Mouse (Mus musculus) bone marrow, adult 2 months (tissue): ENCODE results near the gene Lrrtm4. TPM values are rescaled to one million over a fixed set of nuclear protein-coding genes. Genes with fewer than 3 reads are reported as not detected.

Experiments
- H3K27ac ChIP-seq: fragments of 200-500 bp; 2 replicates; pipeline ENCODE4 v1.5.1; 2012; ENCODE audit warnings: low read depth, mild to moderate bottlenecking, control low read depth, inconsistent platforms, low read length; ENCODE audit not compliant: control insufficient read depth, poor library complexity, insufficient read depth
- H3K4me1 ChIP-seq: fragments of 200-500 bp; 2 replicates; pipeline ENCODE4 v1.6.1; 2011; ENCODE audit warnings: low read length; ENCODE audit not compliant: control insufficient read depth, insufficient read depth
- H3K4me3 ChIP-seq: fragments of 200-500 bp; replicated peaks from 2 replicates; pipeline ENCODE3; 2011; ENCODE audit warnings: mild to moderate bottlenecking, low read depth, low read length, control low read depth; ENCODE audit not compliant: control insufficient read depth
- CTCF ChIP-seq: fragments of 200-500 bp; IDR thresholded peaks from 2 replicates; pipeline ENCODE4 v1.5.1; 2011; ENCODE audit warnings: low read length, control low read depth; ENCODE audit not compliant: control insufficient read depth, insufficient read depth
- POLR2A ChIP-seq: fragments of 200-500 bp; IDR thresholded peaks from 2 replicates; pipeline ENCODE4 v1.6.1; 2011; ENCODE audit warnings: low read depth, mild to moderate bottlenecking, control low read depth, low read length, borderline replicate concordance; ENCODE audit not compliant: control insufficient read depth
- WGBS: fragments of 180-500 bp; shearing (Covaris S2); methylation state at CpG from one replicate; pipeline ENCODE4 v1.1.7; 2018; 5-methylcytosine and 5-hydroxymethylcytosine counted together
- polyA plus RNA-seq: library from polyadenylated mRNA; stranded (reverse); fragments of >200 nt; gene quantifications from 2 replicates; pipeline ENCODE4 v1.2.4, GENCODE M21; 2011; ENCODE audit warnings: low replicate concordance; ENCODE audit not compliant: missing spikeins, insufficient read depth, insufficient read length

Lrrtm4 gene
- polyA plus RNA-seq, 1 experiment, result not detected

DNA sequence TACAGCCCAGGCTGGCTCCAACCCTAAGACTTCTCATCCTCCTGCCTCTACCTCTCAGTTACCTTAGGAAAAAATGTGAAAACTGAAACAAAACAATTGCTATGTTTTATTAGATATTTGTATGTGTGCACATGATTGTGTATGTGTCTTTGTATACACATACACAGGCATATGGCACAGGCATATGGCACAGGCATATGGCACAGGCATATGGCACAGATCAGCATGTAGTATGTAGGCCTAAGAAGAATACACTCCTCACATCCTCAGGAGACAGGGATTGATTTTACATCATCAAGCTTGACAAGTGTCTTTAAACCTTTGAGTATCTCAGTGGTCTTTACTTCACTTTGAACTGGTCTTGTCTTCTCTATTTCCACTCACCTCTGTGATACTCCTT is 531.2 kb downstream of the Lrrtm4 start:
- TF ChIP-seq POLR2A, result no peak
- no peak for TF ChIP-seq CTCF

DNA sequence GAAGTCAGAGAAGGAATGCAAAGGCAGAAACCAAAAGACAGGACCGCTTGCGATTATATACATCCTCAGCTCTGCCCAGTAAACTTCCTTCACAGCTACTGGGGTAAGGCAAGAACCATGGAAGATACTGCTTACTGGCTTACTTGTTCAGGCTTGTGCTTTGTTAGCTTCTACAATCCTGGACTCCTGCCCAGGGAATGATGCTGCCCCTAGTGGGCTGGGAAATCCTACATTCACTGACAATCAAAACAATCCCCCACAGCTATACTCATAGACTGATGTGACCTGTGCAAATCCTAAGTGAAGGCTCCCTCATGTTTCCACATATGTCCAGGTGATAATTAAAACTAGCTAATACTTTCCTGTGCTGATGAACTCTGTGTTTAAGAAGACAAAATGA is 534.7 kb downstream of the Lrrtm4 start:
- H3K27ac ChIP-seq, result no peak overlapping the region

More for the DNA sequence above, 531.2 kb downstream of the Lrrtm4 start:
- H3K4me1 ChIP-seq, result no peaks in the 10 kb centered on the region
- no peak overlapping the region for H3K4me3 ChIP-seq
- no peak overlapping the region for H3K27ac ChIP-seq

DNA sequence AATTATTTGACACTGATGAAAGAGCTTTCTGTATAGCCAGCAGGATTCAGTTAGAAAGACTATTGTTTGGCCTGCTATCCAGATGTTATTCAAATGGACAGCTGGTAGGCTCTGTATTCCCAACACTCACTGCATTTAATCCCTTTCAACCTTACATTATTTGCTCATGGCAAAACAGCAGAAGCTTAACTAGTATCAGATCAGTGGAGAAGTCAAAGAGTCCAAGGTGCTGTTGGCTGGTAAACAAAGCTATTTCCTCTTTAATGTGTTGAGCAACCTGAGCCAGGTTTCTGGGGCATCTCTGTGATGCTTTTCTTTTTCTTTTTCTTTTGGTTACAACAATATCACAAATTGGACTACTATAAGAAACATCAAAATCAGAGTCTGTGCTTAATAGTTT is 536.3 kb downstream of the Lrrtm4 start:
- no peak overlapping the region for H3K27ac ChIP-seq
- TF ChIP-seq POLR2A, result no peak
- TF ChIP-seq CTCF, result no peak

More for the DNA sequence above, 534.7 kb downstream of the Lrrtm4 start:
- WGBS, result 86% methylated on average over 2 of the region's 2 CpGs
- no peak for TF ChIP-seq CTCF
- no peak for TF ChIP-seq POLR2A
- Histone ChIP-seq H3K4me3 (no peak overlapping the region), H3K4me1 (no peaks in the 10 kb centered on the region)

DNA sequence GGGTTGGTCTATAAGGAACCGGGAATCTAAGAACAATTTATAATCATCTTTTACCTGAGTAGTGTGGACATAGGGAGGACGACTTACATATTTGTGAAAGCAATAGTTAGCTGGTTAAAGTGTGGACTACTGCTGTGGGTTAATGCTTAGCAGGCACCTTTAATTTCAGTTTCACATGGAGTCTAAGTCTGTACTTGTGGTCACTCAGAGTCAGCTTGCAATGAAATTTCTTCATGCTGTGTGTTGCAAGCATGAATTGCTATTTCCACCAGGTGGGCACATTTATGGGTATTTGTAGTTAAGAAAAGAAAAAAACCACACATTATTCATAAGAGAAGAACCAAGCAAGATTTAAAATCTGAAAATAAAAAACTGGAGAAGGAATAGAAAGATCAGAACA is 558.5 kb downstream of the Lrrtm4 start:
- WGBS, result 58% methylated on average over 2 of the region's 2 CpGs
- no peak for TF ChIP-seq POLR2A
- TF ChIP-seq CTCF, result no peak
- Histone ChIP-seq H3K27ac (no peak overlapping the region), H3K4me3 (no peak overlapping the region), H3K4me1 (no peaks in the 10 kb centered on the region)

More for the DNA sequence above, 536.3 kb downstream of the Lrrtm4 start:
- H3K4me3 ChIP-seq, result no peak overlapping the region
- H3K4me1 ChIP-seq, result no peaks in the 10 kb centered on the region

DNA sequence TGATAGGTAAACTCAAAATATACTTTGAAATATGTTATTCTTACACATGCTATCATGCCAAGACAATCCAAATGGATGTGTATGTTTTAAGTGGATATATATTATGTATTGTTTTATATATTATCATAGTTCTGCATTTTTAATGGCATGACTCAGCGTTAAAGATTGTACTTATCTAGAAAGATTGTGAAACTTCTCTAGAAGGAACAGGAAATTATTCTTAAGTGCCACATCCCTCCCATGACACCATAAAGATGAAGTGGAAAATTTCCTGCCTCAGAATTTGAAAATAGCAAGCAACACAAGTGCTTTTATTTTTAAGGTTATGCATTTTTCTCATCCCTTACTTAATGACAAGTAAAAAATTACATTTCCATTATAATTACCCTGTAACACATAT is 563.5 kb downstream of the Lrrtm4 start:
- TF ChIP-seq CTCF, result no peak
- no peak for TF ChIP-seq POLR2A
- WGBS, result 3% methylated on average over 1 of the region's 1 CpGs
- Histone ChIP-seq H3K4me3 (no peak overlapping the region), H3K27ac (no peak overlapping the region), H3K4me1 (no peaks in the 10 kb centered on the region)

DNA sequence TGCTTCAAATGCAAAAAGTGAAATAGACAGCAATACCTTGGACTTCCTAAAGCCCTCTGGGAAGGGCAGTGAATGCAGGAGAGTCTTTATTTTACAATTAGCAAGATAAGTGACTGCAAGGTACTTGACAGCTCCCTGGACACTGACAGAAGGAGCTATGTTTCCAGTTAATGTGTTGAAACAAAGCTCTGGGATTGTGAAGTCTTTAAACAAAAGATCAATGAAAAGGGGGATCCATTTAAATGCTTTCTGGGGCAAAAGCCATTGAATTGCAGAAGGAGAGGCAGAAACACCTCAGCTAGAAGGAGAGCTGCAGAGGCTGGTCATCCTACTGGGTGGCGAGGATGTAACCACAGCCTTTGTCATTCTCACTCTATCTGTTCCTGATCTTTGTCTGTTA is 571.1 kb downstream of the Lrrtm4 start:
- Histone ChIP-seq H3K4me3 (no peak overlapping the region), H3K27ac (no peak overlapping the region), H3K4me1 (no peaks in the 10 kb centered on the region)
- WGBS, result 59% methylated on average over 1 of the region's 1 CpGs
- no peak for TF ChIP-seq POLR2A
- no peak for TF ChIP-seq CTCF

DNA sequence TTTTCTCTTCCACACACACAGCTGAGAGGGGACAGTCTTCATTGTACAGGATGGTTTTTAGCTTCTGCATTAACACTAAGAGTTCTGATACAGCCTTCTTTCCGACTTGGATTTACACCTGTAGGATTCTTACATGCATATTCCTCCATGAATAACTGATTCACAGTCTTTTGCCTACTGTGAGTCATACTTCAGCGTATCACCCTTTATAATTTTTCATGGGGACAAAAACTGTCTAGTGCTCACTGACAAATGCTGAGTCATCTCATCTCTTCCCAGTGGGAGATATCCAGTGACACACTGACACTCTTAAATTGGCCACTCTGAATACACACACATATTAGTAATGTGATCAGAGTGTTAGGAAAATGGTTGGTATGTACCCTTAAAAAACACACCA is 600.8 kb downstream of the Lrrtm4 start:
- no peak overlapping the region for H3K27ac ChIP-seq
- no peak overlapping the region for H3K4me3 ChIP-seq
- WGBS, result 82% methylated on average over 2 of the region's 2 CpGs
- no peaks in the 10 kb centered on the region for H3K4me1 ChIP-seq
- TF ChIP-seq CTCF, result no peak
- TF ChIP-seq POLR2A, result no peak

DNA sequence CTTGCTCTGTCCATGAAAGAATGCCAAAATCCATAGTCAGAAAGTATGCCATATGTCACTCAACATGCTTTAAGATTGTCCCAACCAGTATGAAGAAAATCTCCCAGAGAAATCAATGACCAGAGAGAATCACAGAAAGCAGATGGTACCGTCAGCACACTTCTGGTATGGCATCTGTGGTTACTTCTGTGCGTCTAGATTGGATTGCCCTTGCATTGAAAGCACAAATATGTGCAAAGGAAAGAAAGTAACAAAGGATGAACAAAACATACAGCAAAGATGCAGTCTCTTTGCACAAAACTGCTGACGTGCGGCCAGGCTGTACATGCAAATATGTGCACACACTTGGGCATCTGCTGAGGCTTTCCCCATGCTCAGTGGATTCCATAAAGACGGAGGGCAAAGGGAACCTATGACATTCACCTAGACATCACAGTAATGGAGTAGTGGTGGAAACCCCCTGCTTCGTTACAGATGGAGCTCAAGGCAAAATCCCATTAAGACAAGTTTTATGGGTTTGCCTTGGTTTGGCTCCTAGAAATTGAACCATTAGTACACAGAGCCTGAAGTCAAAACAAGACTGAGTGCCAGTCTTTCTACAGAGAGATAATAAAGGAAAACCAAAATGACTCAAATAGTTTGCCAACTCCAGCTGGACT is 604.1 kb downstream of the Lrrtm4 start:
- WGBS, result 77% methylated on average over 6 of the region's 6 CpGs
- H3K27ac ChIP-seq, result no peak overlapping the region
- TF ChIP-seq CTCF, result no peak
- no peak for TF ChIP-seq POLR2A
- H3K4me3 ChIP-seq, result no peak overlapping the region
- no peaks in the 10 kb centered on the region for H3K4me1 ChIP-seq

DNA sequence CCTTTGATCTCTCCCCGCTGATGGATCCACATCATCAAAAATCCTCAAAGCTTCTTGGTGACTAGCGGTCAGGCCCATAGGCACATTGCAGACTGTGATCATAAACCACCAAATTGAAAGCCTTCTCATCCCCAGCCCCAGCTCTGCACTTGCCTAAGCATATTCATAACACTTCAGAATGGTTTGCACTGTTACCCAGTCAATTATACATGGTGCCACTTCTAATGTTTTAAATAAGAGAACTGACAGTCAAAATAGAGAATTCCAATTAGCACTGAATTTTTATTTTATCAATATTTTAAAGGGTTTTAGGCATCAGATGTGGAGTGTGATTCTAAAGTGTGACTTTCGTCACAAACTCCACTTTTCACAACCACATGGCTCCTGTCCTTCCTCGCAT is 606.8 kb downstream of the Lrrtm4 start:
- TF ChIP-seq CTCF, result no peak
- no peak for TF ChIP-seq POLR2A
- WGBS, result 84% methylated on average over 4 of the region's 4 CpGs
- no peak overlapping the region for H3K27ac ChIP-seq
- H3K4me1 ChIP-seq, result no peaks in the 10 kb centered on the region
- no peak overlapping the region for H3K4me3 ChIP-seq

DNA sequence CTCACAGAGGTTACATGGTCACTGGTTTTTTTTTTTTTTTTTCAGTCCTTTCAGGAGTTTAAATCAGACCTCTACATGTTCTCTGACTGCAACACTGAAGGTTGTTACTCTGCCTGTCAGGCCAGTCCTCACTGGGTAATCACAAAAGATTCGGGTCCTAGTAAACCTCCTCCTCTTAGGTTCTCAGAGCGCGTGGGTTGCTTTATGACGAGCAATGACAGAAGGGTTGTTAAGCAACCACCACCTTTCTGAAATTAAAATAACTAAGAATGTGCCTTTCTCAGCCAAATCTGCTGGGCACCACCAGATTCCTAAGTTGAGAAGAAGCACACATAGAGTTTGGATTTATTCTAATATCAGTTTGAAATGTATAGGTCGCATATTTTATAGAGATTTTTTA is 644.1 kb downstream of the Lrrtm4 start:
- 88% methylated on average over 5 of the region's 5 CpGs for WGBS

More for the DNA sequence above, 644.1 kb downstream of the Lrrtm4 start:
- Histone ChIP-seq H3K4me3 (no peak overlapping the region), H3K4me1 (no peaks in the 10 kb centered on the region), H3K27ac (no peak overlapping the region)
- no peak for TF ChIP-seq POLR2A
- TF ChIP-seq CTCF, result no peak
